Mouse (Mus musculus) stomach, embryonic 16.5 days (tissue): ENCODE results near the gene Odf2. TPM values are rescaled to one million over a fixed set of nuclear protein-coding genes. Genes with fewer than 3 reads are reported as not detected.

Experiments
- ATAC-seq: fragments of 200-750 bp; cut with Nextera tagmentation; 2 replicates; pipeline ENCODE4 v1.8.0; 2017; ENCODE audit warnings: moderate number of reproducible peaks, moderate TSS enrichment; ENCODE audit not compliant: insufficient read depth, low FRiP score
- H3K27ac ChIP-seq: fragments of 300-500 bp; sonication (generic); 2 replicates; pipeline ENCODE4 v1.5.1; 2014; ENCODE audit warnings: low read length
- H3K27me3 ChIP-seq: fragments of 300-500 bp; sonication (generic); 2 replicates; pipeline ENCODE4 v1.6.1; 2014; ENCODE audit warnings: low read length, control low read depth, mixed read lengths; ENCODE audit not compliant: control insufficient read depth, insufficient read depth
- H3K36me3 ChIP-seq: fragments of 300-500 bp; sonication (generic); 2 replicates; pipeline ENCODE4 v1.6.1; 2014; ENCODE audit warnings: low read length; ENCODE audit not compliant: control insufficient read depth, insufficient read depth
- H3K4me1 ChIP-seq: fragments of 300-500 bp; sonication (generic); 2 replicates; pipeline ENCODE4 v1.6.1; 2014; ENCODE audit warnings: low read length, control low read depth, mixed read lengths; ENCODE audit not compliant: control insufficient read depth, insufficient read depth
- H3K4me2 ChIP-seq: fragments of 300-500 bp; sonication (generic); 2 replicates; pipeline ENCODE4 v1.6.1; 2014; ENCODE audit warnings: low read depth, low read length, mixed read lengths
- H3K4me3 ChIP-seq: fragments of 300-500 bp; sonication (generic); replicated peaks from 2 replicates; pipeline ENCODE4 v1.5.1; 2014; ENCODE audit warnings: mild to moderate bottlenecking, low read length
- H3K9ac ChIP-seq: fragments of 300-500 bp; sonication (generic); 2 replicates; pipeline ENCODE4 v1.6.1; 2014; ENCODE audit warnings: low read length
- H3K9me3 ChIP-seq: fragments of 300-500 bp; sonication (generic); replicated peaks from 2 replicates; pipeline ENCODE4 v1.6.1; 2016; ENCODE audit warnings: low read length, control low read depth; ENCODE audit not compliant: control insufficient read depth
- WGBS: fragments of 180-500 bp; shearing (Covaris S2); extraction: QIAGEN DNeasy Blood & Tissue Kit; methylation state at CpG from one replicate; pipeline ENCODE4 v1.1.7; 2014; 5-methylcytosine and 5-hydroxymethylcytosine counted together
- polyA plus RNA-seq: library from polyadenylated mRNA; unstranded; fragments of >200 nt; fragmentation: Nextera tagmentation; extraction: Ambion mirVana; gene quantifications from 2 replicates; pipeline ENCODE4 v1.2.1, GENCODE M21; 2015

The Odf2 gene
- polyA plus RNA-seq, 1 experiment from 2014 or later: 50.9 TPM

GRCm38 (mm10) chr2:29910042-29910441 is 21.0 kb downstream of the Odf2 start:
- WGBS: 90% methylated on average over 2 of the region's 2 CpGs
- H3K36me3 ChIP-seq: peaks cover 34% of the 10 kb centered on the region

GRCm38 (mm10) chr2:29917621-29918020 is 28.6 kb downstream of the Odf2 start:
- Histone ChIP-seq H3K36me3 (peaks cover 16% of the 10 kb centered on the region), H3K9ac (no peak overlapping the region), H3K4me2 (no peak overlapping the region), H3K4me3 (no peak overlapping the region), H3K9me3 (no peaks in the 10 kb centered on the region), H3K27ac (no peak overlapping the region), H3K4me1 (no peaks in the 10 kb centered on the region), H3K27me3 (no peaks in the 10 kb centered on the region)
- ATAC-seq: no peak
- 92% methylated on average over 11 of the region's 11 CpGs for WGBS

More at GRCm38 (mm10) chr2:29910042-29910441, 21.0 kb downstream of the Odf2 start:
- Histone ChIP-seq H3K9me3 (no peaks in the 10 kb centered on the region), H3K4me2 (no peak overlapping the region), H3K27me3 (no peaks in the 10 kb centered on the region), H3K27ac (no peak overlapping the region), H3K4me1 (no peaks in the 10 kb centered on the region), H3K4me3 (no peak overlapping the region), H3K9ac (no peak overlapping the region)
- no peak for ATAC-seq

- ATAC-seq: no peak
- Histone ChIP-seq H3K4me3 (no peak overlapping the region), H3K27me3 (no peaks in the 10 kb centered on the region), H3K4me1 (no peaks in the 10 kb centered on the region), H3K27ac (no peak overlapping the region), H3K36me3 (peaks cover 7% of the 10 kb centered on the region), H3K9me3 (no peaks in the 10 kb centered on the region), H3K9ac (no peak overlapping the region), H3K4me2 (no peak overlapping the region)
- WGBS: 37% methylated on average over 11 of the region's 11 CpGs
These were observed 33.0 kb downstream of the Odf2 start for GRCm38 (mm10) chr2:29922011-29922410.

DNA sequence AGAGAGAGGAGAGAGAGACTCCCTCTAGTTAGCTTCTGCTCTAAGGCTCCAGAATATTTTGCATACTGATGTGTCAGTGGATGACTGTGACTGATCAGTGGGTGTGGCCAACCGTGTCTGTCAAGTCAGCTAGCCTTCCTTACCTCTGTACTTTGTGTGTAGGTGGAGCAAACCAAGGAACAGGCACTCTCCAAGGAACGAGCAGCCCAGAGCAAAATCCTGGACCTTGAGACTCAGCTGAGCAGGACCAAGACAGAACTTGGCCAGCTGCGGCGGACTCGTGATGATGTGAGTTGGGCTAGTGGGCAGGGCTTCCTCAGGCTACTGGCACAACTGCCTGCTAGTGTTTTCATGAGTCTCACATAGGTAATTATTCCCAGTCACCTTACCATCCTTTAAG is 37.5 kb downstream of the Odf2 start:
- ATAC-seq: no peak
- Histone ChIP-seq H3K36me3 (peaks cover 16% of the 10 kb centered on the region), H3K27me3 (no peaks in the 10 kb centered on the region), H3K9ac (no peak overlapping the region), H3K9me3 (no peaks in the 10 kb centered on the region), H3K4me1 (no peaks in the 10 kb centered on the region), H3K4me3 (no peak overlapping the region), H3K4me2 (no peak overlapping the region), H3K27ac (no peak overlapping the region)
- WGBS: 85% methylated on average over 5 of the region's 5 CpGs

- Histone ChIP-seq H3K9ac (no peak overlapping the region), H3K4me3 (no peak overlapping the region), H3K27me3 (no peaks in the 10 kb centered on the region), H3K27ac (no peak overlapping the region), H3K36me3 (peaks cover 9% of the 10 kb centered on the region; the same call in 1 of the 2 replicates), H3K9me3 (no peaks in the 10 kb centered on the region), H3K4me1 (no peaks in the 10 kb centered on the region), H3K4me2 (no peak overlapping the region)
- 83% methylated on average over 10 of the region's 10 CpGs for WGBS
- ATAC-seq: no peak
These were observed 41.5 kb downstream of the Odf2 start for GRCm38 (mm10) chr2:29930506-29930905.

GRCm38 (mm10) chr2:29931194-29931593 is 42.2 kb downstream of the Odf2 start:
- no peak overlapping the region for H3K27ac ChIP-seq
- H3K4me2 ChIP-seq: no peak overlapping the region
- ATAC-seq: no peak
- 89% methylated on average over 6 of the region's 6 CpGs for WGBS
- peaks cover 4% of the 10 kb centered on the region for H3K4me1 ChIP-seq
- H3K9ac ChIP-seq: no peak overlapping the region
- no peaks in the 10 kb centered on the region for H3K27me3 ChIP-seq
- H3K9me3 ChIP-seq: no peaks in the 10 kb centered on the region
- peaks cover 9% of the 10 kb centered on the region; the same call in 1 of the 2 replicates for H3K36me3 ChIP-seq
- no peak overlapping the region for H3K4me3 ChIP-seq

- ATAC-seq: peak; percentile 97
- WGBS: 3% methylated on average over 44 of the region's 44 CpGs
- Histone ChIP-seq H3K9ac (peak within 1 kb of the TSS; percentile 77), H3K36me3 (0 out of 2 replicates have a peak, but pooled peaks cover 8% of the 10 kb centered on the region), H3K27ac (peak within 1 kb of the TSS; percentile 83), H3K9me3 (no peaks in the 10 kb centered on the region), H3K4me1 (peaks cover 4% of the 10 kb centered on the region), H3K27me3 (no peaks in the 10 kb centered on the region), H3K4me3 (peak within 1 kb of the TSS; percentile 90), H3K4me2 (peak within 1 kb of the TSS; percentile 75)
These were observed 46.0 kb downstream of the Odf2 start, which contains the start of gene Gle1 for GRCm38 (mm10) chr2:29934906-29935599. Gene Gle1, plus strand, starts transcription at chr2:29935426.

- Histone ChIP-seq H3K9me3 (no peaks in the 10 kb centered on the region), H3K4me2 (no peak overlapping the region), H3K4me1 (peaks cover 4% of the 10 kb centered on the region), H3K36me3 (0 out of 2 replicates have a peak, but pooled peaks cover 4% of the 10 kb centered on the region), H3K4me3 (no peak overlapping the region), H3K27me3 (no peaks in the 10 kb centered on the region), H3K9ac (no peak overlapping the region), H3K27ac (no peak overlapping the region)
- no peak for ATAC-seq
- 85% methylated on average over 9 of the region's 9 CpGs for WGBS
These were observed 51.1 kb downstream of the Odf2 start for GRCm38 (mm10) chr2:29940073-29940472.

- Histone ChIP-seq H3K4me1 (peaks cover 4% of the 10 kb centered on the region), H3K4me2 (no peak overlapping the region), H3K9me3 (no peaks in the 10 kb centered on the region), H3K27me3 (no peaks in the 10 kb centered on the region), H3K4me3 (no peak overlapping the region), H3K9ac (no peak overlapping the region), H3K36me3 (0 out of 2 replicates have a peak, but pooled peaks cover 4% of the 10 kb centered on the region), H3K27ac (no peak overlapping the region)
- ATAC-seq: no peak
- WGBS: 93% methylated on average over 7 of the region's 7 CpGs
These were observed 51.8 kb downstream of the Odf2 start for GRCm38 (mm10) chr2:29940826-29941225.
